8 mouse cellular contexts compared by ENCODE assay signal in genomic region chr3:88552676-88553524, GRCm38 (mm10). TPM values are rescaled to one million over a fixed set of nuclear protein-coding genes. Genes with fewer than 3 reads are reported as not detected.
A peak's percentile ranks its signal among the peaks of the same experiment; 100 is the strongest.
DNase-seq lines count a peak whose midpoint lies in the region; ATAC-seq and TF ChIP-seq lines count a peak whose summit lies in the region.

Gene Lamtor2 (minus strand): TSS chr3:88553074.

- H3K27me3 ChIP-seq in heart, embryonic 12.5 days (replicated peaks), result no peaks in the 10 kb centered on the region
- H3K27me3 ChIP-seq in kidney, postnatal 0 days (ENCODE audit: insufficient read depth, low read length), result no peaks in the 10 kb centered on the region
- H3K27me3 ChIP-seq in liver, embryonic 11.5 days (replicated peaks; ENCODE audit: control insufficient read depth, insufficient read depth, low read length), result no peaks in the 10 kb centered on the region
- no peaks in the 10 kb centered on the region for H3K27me3 ChIP-seq in stomach, embryonic 14.5 days (ENCODE audit: control insufficient read depth, insufficient read depth, low read length)

- peaks cover 23% of the 10 kb centered on the region for H3K36me3 ChIP-seq in heart, embryonic 12.5 days
- H3K36me3 ChIP-seq in kidney, postnatal 0 days (ENCODE audit: insufficient read depth, low read length), result peaks cover 13% of the 10 kb centered on the region
- peaks cover 24% of the 10 kb centered on the region for H3K36me3 ChIP-seq in liver, embryonic 11.5 days (ENCODE audit: control insufficient read depth, insufficient read depth, low read length)
- peaks cover 23% of the 10 kb centered on the region for H3K36me3 ChIP-seq in stomach, embryonic 14.5 days (ENCODE audit: control insufficient read depth, insufficient read depth, low read length)

- TF ChIP-seq CTCF in kidney, postnatal 0 days (IDR thresholded peaks at IDR 0.05; ENCODE audit: low read depth), result no peak

- peak within 1 kb of the TSS; percentile 91 for H3K4me2 ChIP-seq in heart, embryonic 12.5 days
- peak within 1 kb of the TSS; percentile 88 for H3K4me2 ChIP-seq in kidney, postnatal 0 days (ENCODE audit: low read length)
- H3K4me2 ChIP-seq in liver, embryonic 11.5 days, result peak within 1 kb of the TSS; percentile 93
- H3K4me2 ChIP-seq in stomach, embryonic 14.5 days (replicated peaks; ENCODE audit: low read depth, low read length), result peak within 1 kb of the TSS; percentile 78

- WGBS in heart, embryonic 12.5 days, result under 1% methylated on average over 48 of the region's 48 CpGs
- under 1% methylated on average over 48 of the region's 48 CpGs for WGBS in kidney, postnatal 0 days
- WGBS in liver, embryonic 11.5 days, result under 1% methylated on average over 48 of the region's 48 CpGs
- WGBS in stomach, embryonic 14.5 days, result under 1% methylated on average over 48 of the region's 48 CpGs

- no peaks in the 10 kb centered on the region for H3K9me3 ChIP-seq in heart, embryonic 12.5 days (replicated peaks)
- H3K9me3 ChIP-seq in kidney, postnatal 0 days (replicated peaks; ENCODE audit: low read length), result no peaks in the 10 kb centered on the region
- H3K9me3 ChIP-seq in liver, embryonic 11.5 days (ENCODE audit: control insufficient read depth, low read length), result no peaks in the 10 kb centered on the region
- no peaks in the 10 kb centered on the region for H3K9me3 ChIP-seq in stomach, embryonic 14.5 days (ENCODE audit: control insufficient read depth, low read depth, low read length)

- peak; percentile 93 for ATAC-seq in erythroid progenitor cell, adult 5-6 weeks (replicated peaks; ENCODE audit: low FRiP score, poor library complexity, severe bottlenecking)
- peak; percentile 90 for ATAC-seq in heart, embryonic 12.5 days (ENCODE audit: insufficient number of reproducible peaks, low FRiP score)
- ATAC-seq in kidney, postnatal 0 days (replicated peaks; ENCODE audit: low FRiP score, low read depth), result peak; percentile 86
- ATAC-seq in liver, embryonic 11.5 days (replicated peaks; ENCODE audit: low FRiP score), result peak; percentile 90
- peak; percentile 90 for ATAC-seq in stomach, embryonic 14.5 days (ENCODE audit: insufficient number of reproducible peaks, insufficient read depth, low FRiP score, low read depth)

- DNase-seq in CD4-positive helper T cell, adult 2 months (ENCODE audit: low read depth, low spot score), result peak; percentile 93
- peak; percentile 96 for DNase-seq in brain, embryonic 18.5 days (ENCODE audit: low read depth, low spot score)
- peak; percentile 99 for DNase-seq in kidney, postnatal 0 days (ENCODE audit: low spot score)
- DNase-seq in liver, embryonic 11.5 days (ENCODE audit: low spot score), result peak; percentile 94
- peak; percentile 91 for DNase-seq in naive thymus-derived CD4-positive, alpha-beta T cell, adult 2 months (ENCODE audit: low read depth)

- peak within 1 kb of the TSS; percentile 89 for H3K9ac ChIP-seq in heart, embryonic 12.5 days
- peak within 1 kb of the TSS; percentile 89 for H3K9ac ChIP-seq in kidney, postnatal 0 days (ENCODE audit: low read depth, low read length)
- H3K9ac ChIP-seq in liver, embryonic 11.5 days (ENCODE audit: low read depth, low read length), result peak within 1 kb of the TSS; percentile 92
- H3K9ac ChIP-seq in stomach, embryonic 14.5 days (replicated peaks; ENCODE audit: low read depth, low read length), result peak within 1 kb of the TSS; percentile 88

- peak within 1 kb of the TSS; percentile 84 for H3K4me3 ChIP-seq in heart, embryonic 12.5 days
- peak within 1 kb of the TSS; percentile 90 for H3K4me3 ChIP-seq in kidney, postnatal 0 days (replicated peaks; ENCODE audit: low read depth, low read length)
- peak within 1 kb of the TSS; percentile 92 for H3K4me3 ChIP-seq in liver, embryonic 11.5 days (ENCODE audit: low read depth, low read length)
- H3K4me3 ChIP-seq in stomach, embryonic 14.5 days (ENCODE audit: low read depth, low read length), result peak within 1 kb of the TSS; percentile 92

- H3K4me1 ChIP-seq in heart, embryonic 12.5 days (replicated peaks), result peaks cover 27% of the 10 kb centered on the region
- H3K4me1 ChIP-seq in kidney, postnatal 0 days (replicated peaks; ENCODE audit: insufficient read depth, low read length), result peaks cover 20% of the 10 kb centered on the region
- peaks cover 26% of the 10 kb centered on the region for H3K4me1 ChIP-seq in liver, embryonic 11.5 days (replicated peaks; ENCODE audit: control insufficient read depth, insufficient read depth, low read length)
- peaks cover 21% of the 10 kb centered on the region for H3K4me1 ChIP-seq in stomach, embryonic 14.5 days (ENCODE audit: control insufficient read depth, insufficient read depth, low read length)

- H3K27ac ChIP-seq in heart, embryonic 12.5 days (ENCODE audit: poor library complexity, severe bottlenecking), result peak within 1 kb of the TSS; percentile 96
- H3K27ac ChIP-seq in kidney, postnatal 0 days, result peak within 1 kb of the TSS; percentile 96
- H3K27ac ChIP-seq in liver, embryonic 11.5 days (ENCODE audit: low read depth, low read length), result peak within 1 kb of the TSS; percentile 94
- peak within 1 kb of the TSS; percentile 99 for H3K27ac ChIP-seq in stomach, embryonic 14.5 days (ENCODE audit: low read length)

RNA-seq across cellular contexts. Expression of gene Lamtor2, which starts in this region (rescaled TPM):
- total RNA-seq in erythroid progenitor cell, adult 5-6 weeks (2015; ENCODE audit: low replicate concordance), result 9.0 and 12.6 TPM in 2 replicates
- total RNA-seq in erythroid progenitor cell, adult 5-6 weeks (2017; ENCODE audit: low replicate concordance), result 7.7 and 23.3 TPM in 2 replicates
- polyA plus RNA-seq in heart, embryonic 12.5 days (2016; fragmentation: Nextera tagmentation; extraction: Ambion mirVana), result 108 and 114 TPM in 2 replicates
- 164 and 173 TPM in 2 replicates for polyA plus RNA-seq in kidney, postnatal 0 days (2015; fragmentation: Nextera tagmentation; extraction: Ambion mirVana)
- polyA plus RNA-seq in liver, embryonic 11.5 days (2014; fragmentation: Nextera tagmentation; extraction: Ambion mirVana), result 111 and 120 TPM in 2 replicates
- 84.8 and 88.5 TPM in 2 replicates for polyA plus RNA-seq in stomach, embryonic 14.5 days (2014; fragmentation: Nextera tagmentation; extraction: Ambion mirVana)

Comparison
In these comparisons a context has a peak if more than half of its experiments do, and no peak if none do; other contexts are left out.
1. Peak in every context shown above with its lines: DNase-seq, ATAC-seq, H3K4me3 ChIP-seq and H3K27ac ChIP-seq.